Comparison of ENCODE assay signal across 10 mouse cellular contexts in the genomic region with DNA sequence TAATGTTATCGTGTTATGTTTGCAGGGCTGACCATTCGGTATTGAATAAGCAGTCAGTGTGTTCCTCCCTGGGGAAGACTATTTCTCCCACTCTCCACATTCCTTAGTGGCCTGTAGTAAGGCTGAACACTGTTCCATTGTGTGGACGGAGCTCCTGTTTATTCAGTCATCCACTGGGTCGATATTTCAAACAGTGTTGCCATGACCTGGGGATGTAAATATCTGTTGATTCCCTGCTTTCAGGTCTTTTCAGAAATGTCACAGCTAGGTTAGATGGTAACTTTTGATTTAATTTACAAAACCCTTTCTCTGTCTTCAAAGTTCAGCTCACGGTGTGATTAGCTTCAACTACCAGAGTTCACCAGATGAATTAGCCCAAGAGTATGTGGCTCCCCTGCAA.
DNase-seq lines count a peak whose midpoint lies in the region; ATAC-seq and TF ChIP-seq lines count a peak whose summit lies in the region.
"Had no signal": no experiment of that assay in that cellular context is flagged by ENCODE, and none has a peak within 500 bp of the region (broad histone marks: within the 10 kb centered on the region; RNA-seq: fewer than 3 reads in every experiment).

No protein-coding gene starts in this region.

- 40% methylated on average over 5 of the region's 5 CpGs for WGBS in lung, embryonic 14.5 days
- WGBS in forebrain, embryonic 16.5 days = 44% methylated on average over 5 of the region's 5 CpGs
- WGBS in liver, embryonic 14.5 days (ENCODE audit: insufficient replicate concordance) = 46% methylated on average over 5 of the region's 5 CpGs
- WGBS in stomach, embryonic 16.5 days = 32% methylated on average over 5 of the region's 5 CpGs

- ATAC-seq in lung, embryonic 14.5 days (ENCODE audit: insufficient read depth) = peak; percentile 74; the same call in 1 of the 2 replicates
- ATAC-seq in forebrain, embryonic 16.5 days = peak; percentile 27
- ATAC-seq in liver, embryonic 14.5 days (ENCODE audit: insufficient read depth) = peak; percentile 26; the same call in 1 of the 2 replicates
- peak; percentile 73; the same call in 1 of the 2 replicates for ATAC-seq in stomach, embryonic 16.5 days (ENCODE audit: insufficient read depth, low FRiP score)

- DNase-seq in lung, embryonic 14.5 days = peak; percentile 37
- no peak for DNase-seq in lung, adult 18-20 months
- DNase-seq in liver, embryonic 14.5 days (ENCODE audit: low read depth in 3 of 3, low spot score in 3 of 3) = no peak
- no peak for DNase-seq in right cerebral cortex, postnatal 36 days (ENCODE audit: low spot score in 2 of 2)
- DNase-seq in thymus, adult 18-20 months = no peak
- DNase-seq in c-Kit-positive CD71-positive TER-119-positive erythroid progenitor cells, embryonic 14.5 days (ENCODE audit: low spot score) = no peak
- DNase-seq: kidney, postnatal 10 days; lung, postnatal 36 days had no signal

- H3K4me1 ChIP-seq in lung, embryonic 14.5 days (ENCODE audit: insufficient read depth) = peaks cover 4% of the 10 kb centered on the region; the same call in 1 of the 2 replicates
- peaks cover 10% of the 10 kb centered on the region for H3K4me1 ChIP-seq in forebrain, embryonic 16.5 days (replicated peaks; ENCODE audit: control insufficient read depth, insufficient read depth, low read length)
- H3K4me1 ChIP-seq in liver, embryonic 14.5 days (replicated peaks; ENCODE audit: control insufficient read depth in 2 of 2, insufficient read depth in 2 of 2, low read length in 1 of 2) = peaks cover 0 to 8% of the 10 kb centered on the region in 2 experiments; a peak in 1 of 4 replicates
- H3K4me1 ChIP-seq in stomach, embryonic 16.5 days (ENCODE audit: control insufficient read depth, insufficient read depth, low read length) = peaks cover 9% of the 10 kb centered on the region; the same call in 1 of the 2 replicates

- H3K4me3 ChIP-seq in lung, embryonic 14.5 days (ENCODE audit: low read depth, low read length) = no peak overlapping the region
- H3K4me3 ChIP-seq in forebrain, embryonic 16.5 days (replicated peaks; ENCODE audit: low read length) = no peak overlapping the region
- H3K4me3 ChIP-seq in liver, embryonic 14.5 days (ENCODE audit: insufficient read depth in 1 of 2, low read depth in 2 of 2, low read length in 2 of 2) = no peak overlapping the region
- no peak overlapping the region for H3K4me3 ChIP-seq in stomach, embryonic 16.5 days (replicated peaks; ENCODE audit: low read length)

- TF ChIP-seq CTCF in lung, embryonic 14.5 days (IDR thresholded peaks at IDR 0.05; ENCODE audit: low read depth) = no peak
- TF ChIP-seq CTCF in liver, embryonic 14.5 days (IDR thresholded peaks at IDR 0.05; ENCODE audit: low read depth) = no peak

- no peaks in the 10 kb centered on the region for H3K36me3 ChIP-seq in lung, embryonic 14.5 days (ENCODE audit: insufficient read depth)
- H3K36me3 ChIP-seq in forebrain, embryonic 16.5 days (ENCODE audit: control insufficient read depth, insufficient read depth) = no peaks in the 10 kb centered on the region
- H3K36me3 ChIP-seq in liver, embryonic 14.5 days (replicated peaks; ENCODE audit: control insufficient read depth, insufficient read depth, low read depth) = no peaks in the 10 kb centered on the region
- no peaks in the 10 kb centered on the region for H3K36me3 ChIP-seq in stomach, embryonic 16.5 days (ENCODE audit: control insufficient read depth, insufficient read depth, low read length)

- H3K9ac ChIP-seq in lung, embryonic 14.5 days = no peak overlapping the region
- H3K9ac ChIP-seq in forebrain, embryonic 16.5 days (replicated peaks; ENCODE audit: low read depth, low read length) = no peak overlapping the region
- H3K9ac ChIP-seq in liver, embryonic 14.5 days (replicated peaks) = no peak overlapping the region
- H3K9ac ChIP-seq in stomach, embryonic 16.5 days (ENCODE audit: low read length) = no peak overlapping the region

- peak overlapping the region; percentile 81 for H3K27ac ChIP-seq in lung, embryonic 14.5 days (ENCODE audit: low read depth)
- peak overlapping the region; percentile 12 for H3K27ac ChIP-seq in forebrain, embryonic 16.5 days (ENCODE audit: low read length)
- H3K27ac ChIP-seq in liver, embryonic 14.5 days = no peak overlapping the region
- peak overlapping the region; percentile 34 for H3K27ac ChIP-seq in stomach, embryonic 16.5 days (ENCODE audit: low read length)

- TF ChIP-seq EP300 in liver, embryonic 14.5 days (IDR thresholded peaks at IDR 0.05; ENCODE audit: low read depth) = no peak

- H3K27me3 ChIP-seq in lung, embryonic 14.5 days (ENCODE audit: insufficient read depth, low read length) = no peaks in the 10 kb centered on the region
- no peaks in the 10 kb centered on the region for H3K27me3 ChIP-seq in forebrain, embryonic 16.5 days (replicated peaks; ENCODE audit: control insufficient read depth, insufficient read depth, low read length)
- no peaks in the 10 kb centered on the region for H3K27me3 ChIP-seq in liver, embryonic 14.5 days (ENCODE audit: control insufficient read depth, insufficient read depth, low read length)
- no peaks in the 10 kb centered on the region for H3K27me3 ChIP-seq in stomach, embryonic 16.5 days (ENCODE audit: control insufficient read depth, insufficient read depth, low read length)

- no peak overlapping the region for H3K4me2 ChIP-seq in lung, embryonic 14.5 days
- no peak overlapping the region for H3K4me2 ChIP-seq in forebrain, embryonic 16.5 days (ENCODE audit: low read length)
- no peak overlapping the region for H3K4me2 ChIP-seq in liver, embryonic 14.5 days (ENCODE audit: low read depth)
- H3K4me2 ChIP-seq in stomach, embryonic 16.5 days (ENCODE audit: low read depth, low read length) = no peak overlapping the region

- H3K9me3 ChIP-seq in lung, embryonic 14.5 days (ENCODE audit: low read depth, low read length) = no peaks in the 10 kb centered on the region
- H3K9me3 ChIP-seq in forebrain, embryonic 16.5 days (ENCODE audit: control insufficient read depth, low read length) = no peaks in the 10 kb centered on the region
- H3K9me3 ChIP-seq in liver, embryonic 14.5 days (ENCODE audit: control insufficient read depth, low read length) = no peaks in the 10 kb centered on the region
- H3K9me3 ChIP-seq in stomach, embryonic 16.5 days (replicated peaks; ENCODE audit: control insufficient read depth, low read length) = no peaks in the 10 kb centered on the region
